Mouse (Mus musculus): Measurements from ENCODE around the gene Olfm2.

DNA sequence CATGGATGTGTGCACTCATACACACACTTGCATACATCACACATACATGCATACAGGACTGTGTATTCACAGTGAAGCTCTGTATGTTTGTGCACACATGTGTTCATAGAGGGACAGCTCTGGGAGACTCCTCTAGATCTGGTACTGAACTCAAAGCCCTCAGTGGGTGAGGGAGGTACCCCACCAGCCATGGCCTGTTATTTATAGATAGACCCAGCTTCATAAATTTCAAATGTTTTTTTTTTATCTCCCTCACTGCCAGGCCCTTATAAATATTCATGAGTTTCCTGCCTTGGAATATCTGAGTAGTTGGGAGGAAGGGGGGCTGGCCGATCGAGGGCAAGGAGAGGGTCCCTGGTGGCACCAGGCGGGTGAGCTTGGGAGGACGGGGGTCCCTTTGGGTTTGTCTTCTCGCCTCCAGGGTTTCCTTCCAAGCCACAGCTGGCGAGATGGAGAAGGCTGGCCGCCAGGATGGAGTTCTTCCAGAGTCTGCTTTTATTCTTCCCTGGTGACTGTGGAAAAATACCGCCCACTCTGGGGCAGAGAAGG, 42.2 kb downstream of the Olfm2 start:
- no peak for TF ChIP-seq CTCF (IDR thresholded peaks at IDR 0.05; ENCODE audit: low read depth, low read length)
- TF ChIP-seq POLR2AphosphoS5 (IDR thresholded peaks at IDR 0.05; ENCODE audit: insufficient replicate concordance, low read depth, low read length): no peak

Measured in G1E (cell line).